Mouse (Mus musculus) G1E-ER4 (cell line): ENCODE measurements around the gene Arvcf. TPM values are rescaled to one million over a fixed set of nuclear protein-coding genes. Genes with fewer than 3 reads are reported as not detected.

ENCODE experiments used
- GATA1 ChIP-seq: IDR thresholded peaks from one replicate; pipeline ENCODE4 v1.8.0; 2012; ENCODE audit warnings: low read length, inconsistent platforms
- polyA plus RNA-seq: library from polyadenylated mRNA; stranded (reverse); fragments of >175 nt; gene quantifications from 2 replicates; pipeline ENCODE4 v1.2.3, GENCODE M21; 2012

Gene Arvcf
- polyA plus RNA-seq, 1 experiment = 49.1 TPM

DNA sequence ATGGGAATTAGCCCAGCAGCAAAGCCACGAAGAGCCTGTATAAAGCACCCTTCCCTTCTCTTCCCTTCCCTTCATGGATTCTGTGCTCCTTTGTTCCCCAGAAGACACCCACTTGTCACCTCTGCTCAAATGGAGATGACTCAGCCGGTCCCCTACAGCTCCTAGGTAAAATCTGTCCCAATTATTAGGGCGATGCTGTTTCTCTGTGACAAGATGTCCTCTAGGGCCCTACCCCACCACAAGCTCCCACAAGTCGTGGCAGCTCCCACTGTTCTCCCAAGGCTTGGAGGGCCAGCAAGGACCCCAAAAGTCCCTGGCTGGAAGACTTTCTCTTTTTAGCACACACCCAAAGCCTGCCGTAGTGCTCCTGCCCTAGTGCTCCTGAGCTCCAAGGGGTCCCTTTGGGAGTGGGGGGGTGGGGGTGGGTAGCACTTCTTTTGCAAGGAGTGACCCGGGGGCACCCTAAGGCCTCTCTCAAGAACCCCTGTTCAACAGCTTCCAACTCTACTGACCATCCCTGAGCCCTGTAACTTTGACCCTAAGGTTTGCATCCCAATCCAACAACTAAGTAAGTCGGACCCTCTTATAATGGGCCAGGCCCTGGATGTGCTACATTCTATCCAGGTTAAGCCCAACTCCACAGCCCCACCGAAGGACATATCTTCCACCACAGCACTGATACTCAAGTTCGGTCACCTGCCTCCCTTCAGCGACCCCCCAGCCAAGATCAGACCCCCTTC, 77.7 kb downstream of the Arvcf start:
- no peak for TF ChIP-seq GATA1

DNA sequence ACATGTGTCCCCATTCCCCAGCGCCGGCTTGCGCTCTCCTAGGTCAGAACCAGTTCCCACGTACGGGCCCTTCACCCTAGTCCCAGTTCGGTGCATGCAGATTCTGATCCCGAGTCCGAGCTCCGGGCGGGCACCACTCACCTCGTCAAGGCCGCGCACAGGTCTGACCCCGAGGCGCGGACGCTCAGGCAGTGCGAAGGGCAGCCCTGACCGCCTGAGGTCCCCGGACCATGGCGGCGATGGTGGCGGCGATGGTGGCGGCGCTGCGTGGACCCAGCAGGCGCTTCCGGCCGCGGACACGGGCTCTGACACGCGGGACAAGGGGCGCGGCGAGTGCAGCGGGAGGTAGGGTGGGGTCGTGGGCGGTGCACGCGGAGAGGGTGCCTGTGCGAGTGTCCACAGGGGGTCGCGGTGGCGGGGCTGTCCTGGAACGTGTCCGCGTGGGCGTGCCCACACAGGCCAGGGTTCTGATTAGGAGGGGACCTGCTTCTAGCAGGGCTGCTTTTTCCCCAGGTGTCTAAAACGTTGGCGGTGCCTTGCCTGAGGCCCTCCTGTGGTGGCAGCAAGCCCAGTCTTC, 78.3 kb downstream of the Arvcf start, which contains the start of gene Txnrd2:
Gene Txnrd2 (plus strand): TSS at position 170 of the 577 bp plus-strand sequence.
- TF ChIP-seq GATA1 = no peak

DNA sequence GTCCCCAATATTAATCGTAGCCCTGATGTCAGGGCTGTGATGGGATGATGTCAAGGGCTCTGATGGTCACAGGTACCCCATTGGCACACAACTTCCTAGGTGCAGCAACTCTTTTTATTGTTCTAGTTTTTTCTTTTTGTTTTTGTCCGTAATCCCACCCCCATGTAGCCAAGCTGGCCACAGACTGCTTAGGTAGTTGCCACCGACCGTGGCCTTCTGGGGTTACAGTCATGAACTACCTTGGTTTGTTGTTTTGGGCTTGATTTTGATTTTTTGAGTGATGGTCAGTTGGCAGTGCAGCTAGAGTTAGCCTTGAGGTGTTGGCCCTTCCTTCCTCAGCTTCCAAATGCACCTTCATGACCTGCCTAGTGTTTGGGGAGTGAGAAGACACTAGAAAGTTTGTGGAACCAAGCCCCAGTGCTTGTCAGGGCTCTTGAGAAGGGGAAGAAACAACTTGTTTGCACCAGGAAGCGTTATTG, 78.9 kb downstream of the Arvcf start, which contains the start of gene Comt:
Gene Comt (minus strand): TSS at position 51 of the 479 bp plus-strand sequence.
- no peak for TF ChIP-seq GATA1

DNA sequence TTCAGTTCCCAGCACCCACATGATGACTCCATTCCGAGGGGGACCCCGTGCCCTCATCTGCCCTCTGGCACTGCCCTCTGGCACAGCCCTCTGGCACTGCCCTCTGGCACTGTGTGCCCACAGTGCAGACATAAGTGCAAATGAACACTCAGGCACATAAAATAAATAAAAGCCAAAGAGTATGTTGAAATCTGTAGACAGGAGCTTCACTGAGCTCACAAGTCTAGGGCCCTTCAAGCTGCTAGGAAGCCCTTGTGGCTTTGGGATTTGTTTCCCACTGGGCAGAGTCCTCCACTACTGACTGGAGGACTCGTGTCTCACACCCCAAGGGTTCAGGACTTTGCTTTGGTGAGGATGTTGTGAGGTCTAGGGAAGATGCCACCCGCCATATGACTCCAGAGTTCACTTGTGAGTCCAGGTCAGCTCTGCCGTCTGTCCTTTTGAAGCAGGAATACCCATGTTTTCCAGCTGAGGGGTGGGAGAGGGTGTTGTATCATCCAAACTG, 80.1 kb downstream of the Arvcf start:
- no peak for TF ChIP-seq GATA1

DNA sequence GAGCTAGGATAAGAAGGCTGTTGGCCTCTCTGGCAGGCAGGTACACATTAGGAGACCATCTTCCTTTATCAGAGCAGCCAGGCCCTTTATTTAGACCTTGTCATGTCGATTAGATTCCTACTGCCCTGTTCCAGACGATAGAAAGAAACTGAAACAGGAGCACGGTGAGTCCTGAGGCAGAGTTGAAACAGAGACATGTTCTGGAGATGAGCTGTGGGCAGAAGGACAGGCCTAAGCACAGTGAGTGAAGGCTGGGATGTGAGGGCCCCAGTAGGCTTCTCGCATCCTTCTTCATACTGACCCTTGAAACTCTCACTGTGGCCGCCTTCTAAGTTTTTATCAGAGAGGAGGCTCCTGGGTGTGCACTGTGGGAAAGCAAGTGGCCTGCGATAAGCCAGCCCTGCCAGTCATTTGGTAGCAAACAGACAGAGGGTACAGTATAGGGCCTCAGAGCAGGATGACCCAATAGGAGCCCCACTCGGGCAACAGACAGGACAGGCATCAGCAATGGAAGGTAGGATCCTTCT, 80.6 kb downstream of the Arvcf start:
- peak; percentile 77 for TF ChIP-seq GATA1

DNA sequence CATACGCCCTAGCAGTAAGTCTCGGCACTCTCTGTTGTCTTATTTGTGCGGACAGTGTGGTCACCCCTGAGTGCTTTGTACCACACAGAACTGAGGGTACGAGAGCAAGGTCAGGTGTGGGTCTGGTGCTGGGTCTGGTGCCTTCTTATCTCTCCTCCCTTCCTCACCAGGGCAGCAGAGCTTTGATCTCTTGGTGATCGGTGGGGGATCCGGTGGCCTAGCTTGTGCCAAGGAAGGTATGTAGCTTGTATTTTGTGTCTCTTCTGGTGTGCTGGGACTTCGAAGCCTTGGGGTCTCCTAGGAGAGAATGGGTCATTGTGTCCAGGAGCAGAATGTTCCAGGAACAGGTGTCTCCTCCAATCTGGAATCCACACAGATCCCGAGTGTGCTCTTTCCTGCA, 81.7 kb downstream of the Arvcf start:
- no peak for TF ChIP-seq GATA1

DNA sequence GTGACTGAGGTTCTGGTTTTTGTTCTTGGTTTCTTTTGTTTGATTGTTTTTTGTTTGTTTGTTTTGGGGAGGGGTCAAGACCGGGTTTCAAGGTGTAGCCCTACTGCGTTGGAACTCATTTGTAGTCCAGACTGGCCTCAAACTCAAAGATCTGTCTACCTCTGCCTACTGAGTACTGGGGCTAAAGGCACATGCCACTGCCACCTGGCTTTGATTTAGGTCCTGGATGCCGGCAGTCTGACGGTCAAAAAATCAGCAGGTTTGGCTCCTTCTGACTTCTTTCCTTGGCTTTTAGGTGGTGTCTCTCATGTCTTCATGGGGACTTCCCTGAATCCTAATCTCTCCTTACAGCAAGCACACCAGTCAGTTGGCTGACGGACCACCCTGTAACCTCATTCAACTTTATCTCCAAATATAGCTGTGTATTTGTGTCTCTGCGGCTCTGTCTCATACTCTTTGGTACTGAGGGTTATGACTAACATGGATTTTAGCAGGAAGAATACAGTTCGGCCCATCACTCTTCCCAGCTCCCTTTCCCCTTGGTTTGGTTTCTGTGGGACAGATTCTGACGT, 82.7 kb downstream of the Arvcf start:
- no peak for TF ChIP-seq GATA1

DNA sequence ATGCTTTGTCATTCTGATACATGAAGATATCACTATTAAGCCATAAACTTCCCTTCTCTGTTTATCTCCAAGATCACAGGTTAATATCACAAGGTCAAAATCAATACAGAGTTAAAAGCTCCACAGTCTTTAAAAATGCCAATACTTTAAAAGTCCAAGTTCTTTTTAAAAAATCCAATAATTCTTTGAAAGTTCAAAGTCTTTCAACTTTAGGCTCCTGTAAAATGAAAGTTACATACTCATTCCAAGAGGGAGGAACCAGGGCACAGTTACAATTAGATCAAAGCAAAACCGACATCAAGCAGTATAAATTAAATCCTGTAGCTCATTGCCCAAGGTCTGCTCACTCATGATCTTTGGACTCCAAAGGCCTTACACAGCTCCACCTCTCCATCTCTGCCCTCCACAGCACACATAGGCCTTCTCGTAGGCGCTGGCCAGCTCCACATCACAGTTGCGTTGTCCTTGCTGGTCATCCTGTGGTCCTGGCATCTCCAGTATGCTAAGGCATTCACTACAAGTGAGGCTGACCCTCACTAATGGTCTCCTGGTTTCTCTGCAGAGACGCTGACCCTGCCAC, 85.4 kb downstream of the Arvcf start:
- no peak for TF ChIP-seq GATA1

DNA sequence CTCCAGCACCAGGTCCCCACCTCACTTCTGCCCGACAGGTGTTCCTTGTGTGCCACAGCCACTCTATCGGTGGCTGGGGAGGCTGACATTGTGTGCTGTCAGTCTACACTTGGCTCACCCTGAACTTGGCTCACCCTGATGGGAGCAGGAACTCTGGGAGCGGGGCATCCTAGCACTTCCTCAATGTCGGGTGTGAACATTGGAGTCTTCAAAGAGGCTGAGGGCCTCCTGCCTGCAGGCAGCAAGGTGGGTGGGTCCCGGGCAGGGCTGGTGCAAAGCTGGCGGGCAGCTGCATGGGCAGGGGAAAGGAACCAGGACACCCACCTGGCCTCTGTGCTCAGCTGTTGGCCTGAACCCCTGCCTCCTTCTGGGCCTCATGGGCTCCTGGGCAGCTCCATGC, 88.1 kb downstream of the Arvcf start:
- no peak for TF ChIP-seq GATA1

DNA sequence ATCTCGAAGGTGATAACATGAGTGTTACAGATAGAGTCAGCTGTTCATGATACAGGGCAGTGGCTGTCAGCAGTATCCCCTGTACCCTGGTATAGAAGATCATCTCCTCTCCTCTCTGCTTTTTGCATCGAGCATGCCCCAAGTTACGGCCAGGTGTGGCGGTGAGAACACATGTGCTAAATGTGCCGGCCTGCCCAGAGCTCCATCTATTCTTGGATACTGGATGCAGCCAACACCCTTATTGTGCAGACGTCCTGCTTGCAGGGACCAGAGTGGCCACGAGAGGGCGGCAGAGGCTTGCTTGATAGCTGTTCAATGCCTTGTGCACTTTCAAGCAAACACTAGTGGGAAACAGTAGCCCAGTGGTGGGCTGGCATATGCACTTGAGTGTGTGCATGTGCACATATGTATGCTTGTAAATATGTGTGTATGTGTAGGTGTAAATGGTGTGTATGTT, 95.4 kb downstream of the Arvcf start:
- TF ChIP-seq GATA1 = no peak

DNA sequence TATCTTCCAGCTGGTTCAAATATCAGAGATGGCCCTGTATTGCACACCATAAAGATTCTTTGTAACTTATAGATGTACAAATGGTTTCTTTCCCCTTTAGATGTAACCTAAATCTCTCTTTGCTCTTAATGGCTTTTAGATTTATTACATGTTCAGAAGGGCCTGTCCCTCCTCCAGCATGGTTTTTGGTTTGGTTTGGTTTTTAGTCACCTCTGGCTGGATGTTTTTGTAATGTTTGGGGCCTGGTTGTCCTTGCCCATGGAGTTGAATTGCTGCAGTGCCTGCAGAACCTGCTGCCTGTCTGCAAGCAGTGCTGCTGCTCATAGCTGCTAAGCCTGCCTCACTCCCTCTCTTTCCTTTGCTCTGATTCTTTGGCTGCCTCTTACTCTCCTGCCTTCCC, 99.3 kb downstream of the Arvcf start:
- TF ChIP-seq GATA1 = no peak

DNA sequence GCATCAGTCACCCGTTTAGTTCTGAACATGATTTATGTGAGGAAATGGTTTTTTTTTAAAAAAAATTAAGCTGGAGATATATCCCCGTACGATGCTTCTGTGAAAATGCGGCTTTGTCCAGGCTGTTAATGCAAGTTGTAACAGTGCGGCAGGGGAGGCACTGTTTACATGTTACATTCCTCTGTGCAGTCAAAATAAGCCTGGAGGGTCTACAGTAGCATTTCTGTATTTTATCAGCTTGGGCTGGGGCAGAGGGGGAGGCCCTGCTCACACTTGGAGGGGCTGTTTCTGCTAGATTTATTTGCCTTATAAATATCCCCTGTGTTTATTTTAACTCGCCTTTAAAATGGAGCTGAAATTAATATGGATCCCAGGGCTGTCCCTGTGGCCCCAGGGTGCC, 100.1 kb downstream of the Arvcf start:
- no peak for TF ChIP-seq GATA1

DNA sequence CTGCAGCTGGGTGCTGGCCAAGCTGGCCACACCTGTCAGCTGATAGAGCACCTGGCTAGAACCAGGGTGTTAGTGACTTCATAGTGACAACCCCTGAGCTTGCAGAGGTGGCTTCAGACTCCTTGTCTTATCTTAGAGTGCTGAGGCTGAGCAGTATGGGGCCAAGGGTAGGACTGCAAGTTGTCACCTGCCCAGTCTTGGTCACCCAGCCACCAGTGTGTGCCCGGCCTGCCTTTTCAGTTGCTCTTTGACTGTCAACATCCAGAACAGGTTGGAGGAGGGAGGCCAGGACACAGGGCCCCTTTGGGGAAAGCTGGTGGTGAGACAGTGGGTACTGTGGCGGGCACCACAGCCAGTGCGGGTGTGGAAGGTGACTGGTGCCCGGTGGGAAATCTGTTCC, 101.0 kb downstream of the Arvcf start:
- no peak for TF ChIP-seq GATA1

DNA sequence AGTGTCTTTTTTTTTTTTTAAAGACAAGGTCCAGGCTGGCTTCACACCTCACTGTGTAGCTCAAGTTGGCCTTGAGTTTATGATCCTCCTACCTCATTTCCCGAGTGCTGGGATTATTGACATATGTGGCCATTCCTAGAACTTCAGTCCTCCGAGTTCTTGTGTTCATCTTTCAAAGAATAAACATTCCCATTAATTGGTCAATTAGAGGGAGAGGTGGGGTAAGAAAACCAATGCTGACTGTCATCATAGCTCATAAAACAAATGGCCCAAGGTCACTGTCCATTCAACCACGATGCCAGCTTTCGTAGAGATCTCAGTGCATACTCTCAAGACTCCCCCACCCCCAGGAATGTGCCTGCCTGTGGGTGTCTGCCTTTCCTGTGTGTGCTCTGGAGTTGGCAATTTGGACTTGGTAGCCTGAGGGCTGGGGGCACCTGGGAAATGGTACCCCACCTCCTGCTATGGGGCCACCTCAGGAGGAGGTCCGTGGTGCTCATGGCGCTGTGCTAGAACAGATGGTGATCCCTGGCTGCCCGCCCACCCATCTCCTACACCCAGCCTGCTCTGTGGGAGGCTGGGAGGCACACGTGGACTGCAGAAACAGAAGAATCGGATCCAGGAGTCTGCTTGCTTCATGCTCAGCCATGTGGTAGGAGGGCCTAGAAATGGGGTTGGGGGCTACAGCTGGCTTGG, 103.7 kb downstream of the Arvcf start:
- no peak for TF ChIP-seq GATA1

DNA sequence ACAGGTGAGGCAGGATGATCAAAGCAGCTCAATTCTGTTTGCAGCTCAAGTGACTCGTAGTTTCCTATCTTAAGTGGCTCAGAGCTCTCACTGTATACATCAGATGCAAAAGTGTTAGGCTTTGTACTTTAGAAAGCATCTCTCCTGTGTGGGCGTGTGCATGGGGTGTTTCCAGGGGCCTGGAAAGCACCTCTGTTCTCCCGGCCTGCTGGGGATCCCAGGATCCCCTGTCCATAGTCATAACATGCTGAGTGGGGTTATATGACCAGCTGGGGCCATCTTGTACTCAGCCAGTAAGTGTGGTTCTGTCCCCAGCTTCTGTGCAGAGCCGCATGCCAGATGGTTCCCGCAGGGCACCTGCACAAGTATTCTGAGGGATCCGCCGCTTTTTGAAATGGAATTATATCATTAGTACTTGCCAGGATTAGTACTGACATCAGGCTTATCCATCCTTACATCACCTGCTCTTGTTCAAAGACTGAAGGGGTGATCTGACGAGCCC, 104.4 kb downstream of the Arvcf start:
- no peak for TF ChIP-seq GATA1
